Mouse (Mus musculus): ENCODE measurements around the gene Cstf1. TPM values are rescaled to one million over a fixed set of nuclear protein-coding genes. Genes with fewer than 3 reads are reported as not detected.

Gene Cstf1
- total RNA-seq, 2 experiments from 2014 or later, result 24.0 to 25.0 TPM

GRCm38 (mm10) chr2:172413273-172413672 is 42.8 kb downstream of the Cstf1 start:
- DNase-seq (ENCODE audit: low spot score in 2 of 2), result no peak

GRCm38 (mm10) chr2:172413894-172414293 is 43.4 kb downstream of the Cstf1 start:
- DNase-seq (ENCODE audit: low spot score in 2 of 2), result no peak

- no peak for DNase-seq (ENCODE audit: low spot score in 2 of 2)
Observed at GRCm38 (mm10) chr2:172416218-172416617, 45.7 kb downstream of the Cstf1 start.

GRCm38 (mm10) chr2:172416876-172417275 is 46.4 kb downstream of the Cstf1 start:
- no peak for DNase-seq (ENCODE audit: low spot score in 2 of 2)

GRCm38 (mm10) chr2:172418208-172418607 is 47.7 kb downstream of the Cstf1 start:
- no peak for DNase-seq (ENCODE audit: low spot score in 2 of 2)

GRCm38 (mm10) chr2:172430609-172431008 is 60.1 kb downstream of the Cstf1 start:
- DNase-seq (ENCODE audit: low spot score in 2 of 2), result no peak

Other genes starting within 250 kb of the Cstf1 start
- gene Mc3r, start 122.2 kb upstream of the Cstf1 start, total RNA-seq (2021), result under 1 TPM; 0.19 to 0.37 TPM
- gene Fam210b, start 25.1 kb upstream of the Cstf1 start, total RNA-seq (2021), result 10 to 100 TPM; 24.9 TPM
- gene Aurka, start 146 bp upstream of the Cstf1 start, total RNA-seq (2021), result 1 to 10 TPM; 2.6 to 2.9 TPM
- gene Cass4, start 23.1 kb downstream of the Cstf1 start, total RNA-seq (2021), result under 1 TPM; 0.51 to 0.64 TPM
- gene Rtf2, start 69.9 kb downstream of the Cstf1 start, total RNA-seq (2021), result 10 to 100 TPM; 63.3 to 63.6 TPM
- not detected for gene Gcnt7, start 87.9 kb downstream of the Cstf1 start, total RNA-seq (2021)
- under 1 TPM; 0.51 to 0.79 TPM for gene Fam209, start 101.8 kb downstream of the Cstf1 start, total RNA-seq (2021)
- gene Tfap2c, start 178.9 kb downstream of the Cstf1 start, total RNA-seq (2021), result 1 to 10 TPM in 1 of 2 experiments, under 1 TPM in 1; 0.79 to 1.1 TPM